Mouse (Mus musculus) heart, postnatal 14 days (tissue): ENCODE results near the gene Lsm2. TPM values are rescaled to one million over a fixed set of nuclear protein-coding genes. Genes with fewer than 3 reads are reported as not detected.
"Not testable (repeated sequence)": the region's sequence is repeated elsewhere in the genome, so short reads cannot be mapped to it uniquely, and the experiment has no call there.

Experiments used
- DNase-seq, 2 experiments: peaks; one replicate each; pipeline ENCODE4 v3.0.0; 2021 to 2022
- intact Hi-C: fragments of 180-260 bp; cut with DNase I; formaldehyde crosslinking; loops from one replicate; pipeline ENCODE4 v1.15.1; 2025
- total RNA-seq, 2 experiments: library from RNA; stranded (reverse); gene quantifications; 2 replicates each; pipeline ENCODE4 v1.2.3; 2021

The Lsm2 gene
- total RNA-seq, 2 experiments from 2014 or later: 19.2 to 25.0 TPM

GRCm38 (mm10) chr17:35004075-35004717, 22.5 kb downstream of the Lsm2 start:
- no peak for DNase-seq
- intact Hi-C loops: no loop called here

DNA sequence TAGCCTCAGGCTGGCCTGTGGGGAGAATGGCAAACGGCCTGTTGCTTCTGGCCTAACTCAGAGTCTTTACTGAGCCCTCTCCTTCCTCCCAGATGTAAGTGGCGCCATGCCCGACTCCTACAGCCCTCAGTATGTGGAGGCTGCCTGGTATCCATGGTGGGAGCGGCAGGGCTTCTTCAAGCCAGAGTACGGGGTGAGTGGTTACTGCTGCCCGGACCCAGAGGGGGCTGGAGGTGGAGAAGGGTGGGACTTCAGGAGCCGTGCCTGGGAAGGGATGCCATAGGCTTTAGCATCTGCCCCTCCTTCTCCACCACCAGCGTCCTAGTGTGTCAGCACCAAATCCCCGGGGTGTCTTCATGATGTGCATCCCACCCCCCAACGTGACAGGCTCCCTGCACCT, 23.5 kb downstream of the Lsm2 start:
- intact Hi-C loops: no loop called here
- no peak for DNase-seq

GRCm38 (mm10) chr17:35005902-35006301, 24.2 kb downstream of the Lsm2 start:
- intact Hi-C loops, DNase-seq: not testable (repeated sequence)

DNA sequence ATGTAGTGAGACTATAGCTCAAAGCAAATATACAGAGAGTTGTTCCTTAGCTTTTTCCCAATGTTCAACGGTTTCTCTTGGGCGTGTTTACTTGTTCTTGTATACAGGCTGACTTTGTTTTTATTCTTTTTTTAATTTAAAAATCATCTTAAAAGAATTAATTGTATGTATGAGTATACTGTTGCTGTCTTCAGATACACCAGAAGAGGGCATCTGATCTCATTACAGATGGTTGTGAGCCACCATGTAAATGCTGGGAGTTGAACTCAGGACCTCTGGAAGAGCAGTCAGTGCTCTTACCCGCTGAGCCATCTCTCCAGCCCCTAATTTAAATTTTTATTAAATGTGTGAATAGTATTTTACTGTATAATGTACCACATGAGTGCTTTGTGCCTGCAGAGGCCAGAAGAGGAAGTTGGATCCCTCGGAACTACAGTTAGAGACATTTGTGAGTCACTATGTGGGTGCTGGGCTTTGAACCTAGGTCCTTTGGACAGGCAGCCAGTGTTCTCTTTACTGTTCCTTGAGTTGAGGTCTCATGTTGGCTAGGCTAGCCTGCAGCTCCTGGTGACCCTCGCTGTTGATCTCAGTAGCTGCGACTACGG, 25.8 kb downstream of the Lsm2 start:
- intact Hi-C loops: no loop called here
- no peak for DNase-seq

DNA sequence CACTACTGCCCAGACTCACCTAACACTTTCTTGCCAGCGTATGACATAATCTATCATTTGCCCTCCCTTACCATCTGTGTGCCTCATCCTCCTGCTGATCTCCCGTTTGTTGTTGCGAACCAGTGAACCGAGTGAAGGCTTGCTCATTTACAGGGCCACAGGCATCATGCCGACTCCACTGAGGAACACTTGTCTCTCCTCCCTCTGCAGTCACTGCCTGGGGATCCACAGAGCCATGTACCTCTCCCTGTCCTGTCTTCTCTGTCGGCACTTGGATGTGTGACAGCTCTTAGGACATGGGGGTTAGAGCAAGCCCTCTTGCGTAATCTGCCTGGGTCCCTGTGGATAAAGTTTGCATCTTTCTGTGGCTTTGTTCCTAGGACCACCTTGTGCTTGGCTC, 27.9 kb downstream of the Lsm2 start:
- intact Hi-C loops: no loop called here
- DNase-seq: no peak

- DNase-seq: no peak
- intact Hi-C loops: no loop called here
Observed at GRCm38 (mm10) chr17:35011440-35011839, 29.8 kb downstream of the Lsm2 start.

GRCm38 (mm10) chr17:35012430-35012829, 30.8 kb downstream of the Lsm2 start:
- DNase-seq: no peak
- intact Hi-C loops: no loop called here

DNA sequence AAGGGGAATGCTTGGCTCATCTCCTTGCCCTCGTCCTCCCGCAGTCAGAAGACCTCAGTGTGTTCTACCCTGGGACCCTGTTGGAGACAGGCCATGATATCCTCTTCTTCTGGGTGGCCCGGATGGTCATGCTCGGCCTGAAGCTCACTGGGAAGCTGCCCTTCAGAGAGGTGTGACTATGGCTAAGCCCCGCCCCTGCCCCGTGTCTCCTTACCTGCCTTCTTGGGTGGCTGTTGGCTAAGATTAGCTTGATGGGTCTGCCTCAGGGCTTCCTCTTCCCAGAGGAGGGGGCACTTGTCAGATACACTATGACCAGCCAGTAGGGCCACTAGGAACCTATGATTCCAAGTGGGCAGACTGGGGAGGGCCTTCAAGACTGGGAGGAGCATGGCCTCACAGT, 31.6 kb downstream of the Lsm2 start:
- no peak for DNase-seq
- intact Hi-C loops: no loop called here

- DNase-seq: no peak
- intact Hi-C loops: no loop called here
Observed at GRCm38 (mm10) chr17:35015296-35015695, 33.6 kb downstream of the Lsm2 start.

DNA sequence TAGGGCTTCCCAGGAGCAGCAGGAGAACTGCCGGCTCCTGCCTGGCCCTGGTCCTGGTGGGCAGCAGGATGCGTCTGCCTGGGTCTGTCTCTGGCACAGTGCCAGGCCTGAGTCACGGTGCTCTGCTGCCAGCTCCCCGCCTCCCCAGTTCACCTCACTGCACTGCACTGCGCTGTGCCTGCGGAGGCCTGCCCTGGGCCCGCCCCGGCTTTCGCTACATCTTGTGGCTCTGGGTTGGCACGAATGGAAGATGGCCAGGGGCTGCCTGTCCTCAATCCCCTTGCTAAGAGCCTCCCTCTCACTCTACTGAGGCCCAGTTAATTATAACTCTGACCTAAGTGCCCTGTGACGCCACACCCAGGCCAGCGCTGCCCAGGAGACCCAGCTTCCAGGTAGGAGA, 34.7 kb downstream of the Lsm2 start, which contains the start of gene Vwa7:
TSS of gene Vwa7 (plus strand) at position 204 of the 400 bp plus-strand sequence.
- intact Hi-C loops: no loop called here
- DNase-seq: peak; percentile 41 to 54

- intact Hi-C loops: no loop called here
- DNase-seq: no peak
Observed at GRCm38 (mm10) chr17:35016791-35017705, 35.4 kb downstream of the Lsm2 start.

DNA sequence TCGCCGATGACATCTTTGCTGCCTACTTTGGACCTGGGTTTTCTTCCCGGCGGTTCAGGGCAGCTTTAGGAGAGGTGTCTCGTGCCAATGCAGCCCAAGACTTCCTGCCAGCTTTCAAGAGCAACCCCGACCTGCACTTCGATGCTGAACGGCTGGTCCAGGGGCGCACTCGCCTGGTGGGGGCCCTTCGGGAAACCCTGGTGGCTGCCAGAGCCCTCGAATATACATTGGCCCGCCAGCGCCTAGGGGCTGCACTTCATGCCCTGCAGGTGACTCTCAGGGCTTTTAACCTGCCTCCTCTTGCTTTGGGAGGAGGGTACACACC, 36.0 kb downstream of the Lsm2 start:
- no peak for DNase-seq
- intact Hi-C loops: no loop called here

DNA sequence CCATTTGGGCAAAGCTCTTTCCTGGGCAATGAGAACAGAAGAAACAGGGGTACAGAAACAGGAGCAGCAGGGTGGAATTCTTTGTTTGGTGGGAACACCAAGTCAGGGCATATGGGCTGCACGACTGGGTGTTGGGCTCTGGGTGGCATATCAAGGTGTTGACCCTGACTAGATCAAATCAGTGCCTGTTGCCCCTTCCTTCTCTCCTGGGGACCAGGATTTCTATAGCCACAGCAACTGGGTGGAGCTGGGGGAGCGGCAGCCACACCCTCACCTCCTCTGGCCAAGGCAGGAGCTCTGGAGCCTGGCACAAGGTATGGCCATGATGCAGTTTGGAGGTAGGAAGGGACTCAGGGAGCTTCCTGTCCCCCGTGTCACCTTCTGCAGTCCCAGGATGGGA, 36.5 kb downstream of the Lsm2 start:
- no peak for DNase-seq
- intact Hi-C loops: no loop called here

DNA sequence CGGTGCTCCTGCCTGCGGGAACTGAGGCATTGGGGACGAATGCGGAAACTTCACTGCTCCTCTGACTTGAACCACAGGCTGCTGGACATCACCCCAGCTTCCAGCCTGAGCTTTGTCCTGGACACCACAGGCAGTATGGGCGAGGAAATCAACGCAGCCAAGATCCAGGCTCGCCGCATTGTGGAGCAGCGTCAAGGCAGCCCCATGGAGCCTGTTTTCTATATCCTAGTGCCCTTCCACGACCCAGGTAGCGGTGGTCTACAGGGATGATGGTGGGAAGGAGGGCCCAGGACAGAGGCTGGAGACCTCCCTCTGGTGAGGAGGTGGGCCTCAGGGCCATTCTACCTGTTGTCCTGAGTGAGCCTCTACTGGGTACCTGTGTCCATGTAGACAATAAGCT, 38.2 kb downstream of the Lsm2 start:
- DNase-seq: no peak
- intact Hi-C loops: loop anchor here (2.0 kb wide), 1 partner anchor 59 kb away; the partner anchor contains the start of gene Ly6g6d

DNA sequence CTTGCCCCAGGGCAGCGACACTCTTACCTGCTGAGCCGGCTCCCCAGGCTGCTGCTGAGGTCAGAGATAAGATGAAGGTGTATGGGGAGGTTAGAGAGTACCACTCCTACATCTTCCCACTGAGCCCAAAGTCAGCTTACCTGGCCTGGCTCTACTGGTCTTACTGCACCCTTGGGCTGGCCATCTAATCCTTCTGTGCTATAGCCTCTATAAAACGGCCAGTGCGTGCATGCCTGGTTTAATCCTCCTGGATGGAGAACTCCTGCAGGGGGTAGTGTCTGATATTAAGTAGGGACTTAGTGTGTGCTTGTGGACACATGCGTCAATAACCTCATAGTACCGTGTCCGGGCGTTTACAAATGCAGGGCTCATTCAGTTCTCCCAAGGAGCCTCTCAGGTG, 38.9 kb downstream of the Lsm2 start:
- intact Hi-C loops: loop anchor here (2.0 kb wide), 1 partner anchor 58 kb away; the partner anchor contains the start of gene Ly6g6d
- no peak for DNase-seq

GRCm38 (mm10) chr17:35021163-35021808, 39.6 kb downstream of the Lsm2 start:
- intact Hi-C loops: loop anchor here (1.0 to 2.0 kb wide), 2 partner anchors 58 to 85 kb away; partner anchors contain the start of gene Ly6g6d

DNA sequence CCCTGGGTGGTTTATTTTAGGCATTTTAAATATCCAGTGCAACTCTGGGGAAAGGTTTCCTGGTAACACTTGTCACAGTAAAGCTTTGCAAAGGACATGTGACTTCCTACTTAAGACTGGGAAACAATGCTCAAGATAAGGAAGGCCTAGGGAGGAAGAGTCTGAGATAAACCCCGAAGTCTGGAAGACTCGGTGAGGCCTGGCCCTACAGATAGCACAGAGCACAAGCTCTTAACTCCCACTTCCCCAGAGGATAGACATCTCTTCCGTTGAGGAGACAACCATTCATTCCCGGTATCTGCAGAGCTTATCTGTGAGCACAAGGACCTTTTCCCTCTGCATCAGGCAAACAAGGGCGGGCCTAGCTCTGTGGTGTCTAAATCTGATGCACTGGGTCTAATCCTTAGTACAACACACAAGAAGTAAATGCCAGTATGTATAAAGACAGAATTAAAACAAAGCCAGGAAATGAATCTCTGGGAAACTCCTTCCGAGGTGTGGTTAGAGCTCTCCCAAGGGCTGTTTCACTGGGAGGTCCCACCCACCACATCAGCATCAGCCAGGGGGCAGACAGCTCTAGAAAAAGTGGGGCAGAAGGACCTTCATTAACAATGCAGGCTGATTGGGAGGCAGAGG, 40.3 kb downstream of the Lsm2 start:
- DNase-seq: peak in 1 of 2 experiments; percentile 32
- intact Hi-C loops: loop anchor here (1.0 to 2.0 kb wide), 4 partner anchors 23 to 84 kb away; partner anchors contain the start of genes Ddah2 and Ly6g6d

More at GRCm38 (mm10) chr17:35021163-35021808, 39.6 kb downstream of the Lsm2 start:
- DNase-seq: peak; percentile 89 to 94

- DNase-seq: no peak
- intact Hi-C loops: loop anchor here (1.0 to 2.0 kb wide), 2 partner anchors 22 to 37 kb away; partner anchors contain the start of gene Ddah2
Observed at GRCm38 (mm10) chr17:35022541-35023060, 40.9 kb downstream of the Lsm2 start.

DNA sequence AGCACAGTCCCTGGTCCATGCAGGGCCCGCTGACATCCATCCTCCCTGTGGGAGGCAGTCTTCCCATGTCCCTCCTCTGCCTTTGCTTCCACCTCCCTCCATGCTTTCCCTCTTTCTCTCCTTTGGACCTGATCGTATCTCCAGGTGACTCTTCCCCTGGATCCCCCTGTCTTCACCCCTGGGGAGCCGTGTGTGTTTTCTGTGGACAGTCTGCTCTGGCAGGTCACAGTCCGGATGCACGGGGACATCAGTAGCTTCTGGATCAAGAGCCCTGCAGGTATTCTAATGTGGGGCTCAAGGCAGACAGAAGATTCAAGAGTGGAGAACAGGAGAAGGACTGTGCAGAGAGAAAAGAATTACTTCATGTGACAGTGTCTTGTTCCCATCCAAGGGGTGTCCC, 41.6 kb downstream of the Lsm2 start:
- intact Hi-C loops: loop anchor here (2.0 kb wide), 1 partner anchor 22 kb away; no protein-coding TSS in a partner anchor
- no peak for DNase-seq

- DNase-seq: no peak
- intact Hi-C loops: loop anchor here (2.0 kb wide), 1 partner anchor 21 kb away; no protein-coding TSS in a partner anchor
Observed at GRCm38 (mm10) chr17:35023756-35024155, 42.1 kb downstream of the Lsm2 start.
